Mouse (Mus musculus) stomach, embryonic 15.5 days (tissue): ENCODE measurements around the gene Slc25a27. TPM values are rescaled to one million over a fixed set of nuclear protein-coding genes. Genes with fewer than 3 reads are reported as not detected.

Experiments used
- ATAC-seq: fragments of 200-750 bp; cut with Nextera tagmentation; 2 replicates; pipeline ENCODE4 v1.8.0; 2017; ENCODE audit warnings: low read depth, moderate number of reproducible peaks, moderate TSS enrichment; ENCODE audit not compliant: insufficient read depth, low FRiP score
- H3K27ac ChIP-seq: fragments of 300-500 bp; sonication (generic); 2 replicates; pipeline ENCODE4 v1.5.1; 2015; ENCODE audit warnings: mild to moderate bottlenecking, inconsistent platforms
- H3K27me3 ChIP-seq: fragments of 300-500 bp; sonication (generic); replicated peaks from 2 replicates; pipeline ENCODE4 v1.6.1; 2015; ENCODE audit warnings: inconsistent platforms
- H3K36me3 ChIP-seq: fragments of 300-500 bp; sonication (generic); 2 replicates; pipeline ENCODE4 v1.6.1; 2015; ENCODE audit warnings: inconsistent platforms
- H3K4me1 ChIP-seq: fragments of 300-500 bp; sonication (generic); 2 replicates; pipeline ENCODE4 v1.6.1; 2015; ENCODE audit warnings: inconsistent platforms
- H3K4me2 ChIP-seq: fragments of 300-500 bp; sonication (generic); 2 replicates; pipeline ENCODE4 v1.6.1; 2015; ENCODE audit warnings: mild to moderate bottlenecking, inconsistent platforms
- H3K4me3 ChIP-seq: fragments of 300-500 bp; sonication (generic); replicated peaks from 2 replicates; pipeline ENCODE4 v1.5.1; 2015; ENCODE audit warnings: inconsistent platforms
- H3K9ac ChIP-seq: fragments of 300-500 bp; sonication (generic); 2 replicates; pipeline ENCODE4 v1.6.1; 2015; ENCODE audit warnings: inconsistent platforms
- H3K9me3 ChIP-seq: fragments of 300-500 bp; sonication (generic); 2 replicates; pipeline ENCODE4 v1.6.1; 2016; ENCODE audit warnings: inconsistent platforms
- WGBS: fragments of 180-500 bp; shearing (Covaris S2); methylation state at CpG from one replicate; pipeline ENCODE4 v1.1.7; 2015; 5-methylcytosine and 5-hydroxymethylcytosine counted together
- polyA plus RNA-seq: library from polyadenylated mRNA; unstranded; fragments of >200 nt; fragmentation: Nextera tagmentation; extraction: Ambion mirVana; gene quantifications from 2 replicates; pipeline ENCODE4 v1.2.1, GENCODE M21; 2015

Gene Slc25a27
- polyA plus RNA-seq, 1 experiment from 2014 or later, result 19.8 TPM

- no peaks in the 10 kb centered on the region for H3K4me1 ChIP-seq
- no peak overlapping the region for H3K9ac ChIP-seq
- no peak for ATAC-seq
- H3K36me3 ChIP-seq, result no peaks in the 10 kb centered on the region
- no peaks in the 10 kb centered on the region for H3K9me3 ChIP-seq
- no peak overlapping the region for H3K4me2 ChIP-seq
- no peaks in the 10 kb centered on the region for H3K27me3 ChIP-seq
- no peak overlapping the region for H3K4me3 ChIP-seq
- no peak overlapping the region for H3K27ac ChIP-seq
- WGBS, result 64% methylated on average over 7 of the region's 7 CpGs
Measured at GRCm38 (mm10) chr17:43644375-43644774, 22.6 kb downstream of the Slc25a27 start.

GRCm38 (mm10) chr17:43643191-43643590 lies 23.8 kb downstream of the Slc25a27 start:
- no peak overlapping the region for H3K4me3 ChIP-seq
- ATAC-seq, result no peak
- H3K9me3 ChIP-seq, result no peaks in the 10 kb centered on the region
- no peaks in the 10 kb centered on the region for H3K27me3 ChIP-seq
- H3K36me3 ChIP-seq, result no peaks in the 10 kb centered on the region
- H3K9ac ChIP-seq, result no peak overlapping the region
- WGBS, result 72% methylated on average over 7 of the region's 7 CpGs
- no peak overlapping the region for H3K4me2 ChIP-seq
- no peak overlapping the region for H3K27ac ChIP-seq
- H3K4me1 ChIP-seq, result no peaks in the 10 kb centered on the region

DNA sequence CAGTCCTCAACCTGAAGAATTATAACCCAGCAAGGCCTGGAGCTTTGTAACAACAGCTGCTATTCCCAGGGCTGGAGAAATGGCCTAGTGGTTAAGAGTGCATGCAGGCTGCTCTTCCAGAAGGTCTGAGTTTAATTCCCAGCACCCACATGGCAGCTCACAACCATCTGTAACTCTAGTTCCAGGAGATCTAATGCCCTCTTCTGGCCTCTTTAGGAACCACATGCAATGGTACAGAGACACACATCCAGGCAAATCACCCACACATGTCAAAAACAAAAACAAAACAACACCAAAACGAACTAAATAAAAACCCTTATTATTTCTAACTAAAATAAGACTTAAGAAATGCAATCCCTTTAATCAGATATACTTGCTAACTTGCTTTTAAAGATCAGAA lies 26.2 kb downstream of the Slc25a27 start:
- Histone ChIP-seq H3K9ac (no peak overlapping the region), H3K4me1 (no peaks in the 10 kb centered on the region), H3K27ac (no peak overlapping the region), H3K9me3 (no peaks in the 10 kb centered on the region; the same call in 1 of the 2 replicates), H3K4me2 (no peak overlapping the region), H3K36me3 (no peaks in the 10 kb centered on the region), H3K4me3 (no peak overlapping the region), H3K27me3 (no peaks in the 10 kb centered on the region)
- no peak for ATAC-seq
- 80% methylated on average over 1 of the region's 1 CpGs for WGBS

DNA sequence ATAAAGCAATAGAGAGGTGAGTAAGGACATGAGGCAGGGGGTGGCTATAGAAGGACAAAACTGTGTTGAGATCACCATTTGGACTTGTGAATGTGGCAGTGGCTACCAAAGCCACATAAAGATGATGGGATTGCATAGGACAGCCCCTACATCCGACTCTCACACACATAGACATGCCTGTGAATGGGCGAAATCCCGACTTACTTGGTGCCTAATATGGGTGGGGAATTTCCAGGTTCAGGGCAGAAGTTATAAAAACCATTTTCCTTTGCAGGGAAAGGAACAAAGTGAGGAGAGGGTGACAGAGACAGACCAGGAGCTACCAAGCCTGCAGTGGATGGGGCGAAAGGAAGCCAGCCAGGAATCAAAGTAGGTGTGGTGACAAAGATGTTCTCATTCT lies 29.9 kb downstream of the Slc25a27 start:
- no peaks in the 10 kb centered on the region for H3K4me1 ChIP-seq
- H3K4me2 ChIP-seq, result no peak overlapping the region
- ATAC-seq, result no peak
- 89% methylated on average over 4 of the region's 4 CpGs for WGBS
- no peak overlapping the region for H3K9ac ChIP-seq
- H3K36me3 ChIP-seq, result no peaks in the 10 kb centered on the region
- 0 out of 2 replicates have a peak, but pooled peaks cover 2% of the 10 kb centered on the region for H3K27me3 ChIP-seq
- no peak overlapping the region for H3K4me3 ChIP-seq
- no peaks in the 10 kb centered on the region; the same call in 1 of the 2 replicates for H3K9me3 ChIP-seq
- H3K27ac ChIP-seq, result no peak overlapping the region

DNA sequence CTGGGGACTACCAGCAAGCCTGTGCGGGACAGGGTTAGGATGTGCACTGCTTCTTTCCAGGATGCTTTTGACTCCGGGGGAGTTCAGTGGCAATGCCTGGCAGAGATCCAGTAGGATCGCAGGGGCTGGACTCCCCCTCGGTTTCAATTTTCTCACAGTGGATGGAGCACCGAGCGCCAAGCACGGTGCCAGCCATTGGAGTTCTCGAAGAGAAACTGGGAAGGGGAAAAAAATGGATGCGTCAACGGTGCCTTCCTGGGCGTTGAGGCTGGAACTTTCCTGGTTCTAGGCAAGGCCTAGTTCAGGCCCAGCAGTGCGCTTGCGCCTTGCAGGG lies 36.6 kb downstream of the Slc25a27 start:
- H3K4me2 ChIP-seq, result peak overlapping the region; percentile 84
- H3K4me1 ChIP-seq, result peaks cover 14% of the 10 kb centered on the region
- no peak overlapping the region for H3K9ac ChIP-seq
- peak; percentile 14; the same call in 1 of the 2 replicates for ATAC-seq
- peak overlapping the region; percentile 39 for H3K4me3 ChIP-seq
- WGBS, result 57% methylated on average over 13 of the region's 13 CpGs
- no peaks in the 10 kb centered on the region for H3K36me3 ChIP-seq
- H3K27ac ChIP-seq, result no peak overlapping the region
- peaks cover 33% of the 10 kb centered on the region for H3K27me3 ChIP-seq
- no peaks in the 10 kb centered on the region for H3K9me3 ChIP-seq

- no peaks in the 10 kb centered on the region for H3K9me3 ChIP-seq
- H3K36me3 ChIP-seq, result no peaks in the 10 kb centered on the region
- H3K27me3 ChIP-seq, result peaks cover 33% of the 10 kb centered on the region
- 4% methylated on average over 83 of the region's 83 CpGs for WGBS
- H3K4me1 ChIP-seq, result peaks cover 14% of the 10 kb centered on the region
- no peak within 1 kb of the TSS for H3K9ac ChIP-seq
- peak; percentile 35; the same call in 1 of the 2 replicates for ATAC-seq
- no peak within 1 kb of the TSS for H3K27ac ChIP-seq
- H3K4me2 ChIP-seq, result peak within 1 kb of the TSS; percentile 84
- peak within 1 kb of the TSS; percentile 39 for H3K4me3 ChIP-seq
Measured at GRCm38 (mm10) chr17:43629496-43630426, 37.3 kb downstream of the Slc25a27 start, which contains the start of gene Tdrd6. Gene Tdrd6 (minus strand): TSS chr17:43630299.

GRCm38 (mm10) chr17:43629026-43629495 lies 38.0 kb downstream of the Slc25a27 start:
- H3K4me2 ChIP-seq, result peak overlapping the region; percentile 84
- 16% methylated on average over 24 of the region's 24 CpGs for WGBS
- no peaks in the 10 kb centered on the region for H3K36me3 ChIP-seq
- peak overlapping the region; percentile 39 for H3K4me3 ChIP-seq
- H3K27ac ChIP-seq, result no peak overlapping the region
- H3K9ac ChIP-seq, result no peak overlapping the region
- peaks cover 33% of the 10 kb centered on the region for H3K27me3 ChIP-seq
- no peaks in the 10 kb centered on the region for H3K9me3 ChIP-seq
- no peak for ATAC-seq
- H3K4me1 ChIP-seq, result peaks cover 14% of the 10 kb centered on the region

DNA sequence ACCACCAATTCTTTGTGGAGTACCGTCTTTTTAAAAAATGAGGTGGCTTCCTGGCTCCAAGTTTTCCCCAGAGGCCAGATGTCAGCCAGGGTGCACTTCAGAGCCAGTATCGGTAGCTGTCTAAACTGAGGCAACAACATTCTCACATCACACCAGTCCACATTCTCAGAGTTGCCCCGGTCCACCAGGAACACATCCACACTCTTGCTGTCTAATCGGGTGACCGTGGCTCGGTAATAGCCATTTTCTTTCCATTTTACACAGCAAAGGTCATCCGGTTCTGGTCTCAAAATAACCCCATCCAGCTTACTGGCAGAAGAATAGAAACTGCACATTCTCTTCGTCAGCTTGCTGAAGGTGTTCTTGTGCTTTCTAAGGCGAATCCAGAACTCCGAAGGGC lies 38.8 kb downstream of the Slc25a27 start:
- no peak for ATAC-seq
- Histone ChIP-seq H3K4me2 (no peak overlapping the region), H3K4me1 (peaks cover 14% of the 10 kb centered on the region), H3K4me3 (no peak overlapping the region), H3K9me3 (no peaks in the 10 kb centered on the region), H3K36me3 (no peaks in the 10 kb centered on the region), H3K9ac (no peak overlapping the region), H3K27ac (no peak overlapping the region), H3K27me3 (peaks cover 33% of the 10 kb centered on the region)
- 90% methylated on average over 10 of the region's 10 CpGs for WGBS

DNA sequence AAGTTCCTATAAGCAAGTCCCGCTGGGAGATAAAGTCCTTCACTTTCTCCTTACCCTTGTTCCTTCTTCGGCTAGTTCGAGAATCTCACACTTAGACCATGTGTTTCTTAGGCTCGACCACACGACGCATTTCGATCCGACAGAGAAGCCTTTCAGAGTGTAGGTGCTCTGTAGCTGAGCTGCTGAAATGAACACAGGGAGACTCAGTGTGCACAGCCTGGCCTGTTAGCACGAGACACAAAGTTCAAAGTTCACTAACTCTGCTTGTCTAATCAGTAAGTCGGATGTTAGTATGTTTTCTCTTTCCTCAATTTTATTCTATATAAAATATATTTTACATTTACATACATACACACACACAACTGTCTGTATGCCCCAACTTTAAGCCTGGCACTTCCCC lies 44.9 kb downstream of the Slc25a27 start:
- WGBS, result 84% methylated on average over 10 of the region's 10 CpGs
- Histone ChIP-seq H3K36me3 (no peaks in the 10 kb centered on the region), H3K9me3 (no peaks in the 10 kb centered on the region), H3K4me2 (no peak overlapping the region), H3K27ac (no peak overlapping the region), H3K27me3 (no peaks in the 10 kb centered on the region), H3K4me1 (no peaks in the 10 kb centered on the region), H3K9ac (no peak overlapping the region), H3K4me3 (no peak overlapping the region)
- no peak for ATAC-seq

GRCm38 (mm10) chr17:43619156-43619555 lies 47.9 kb downstream of the Slc25a27 start:
- H3K9me3 ChIP-seq, result no peaks in the 10 kb centered on the region
- no peak overlapping the region for H3K4me2 ChIP-seq
- no peaks in the 10 kb centered on the region for H3K27me3 ChIP-seq
- no peak overlapping the region for H3K27ac ChIP-seq
- WGBS, result 78% methylated on average over 9 of the region's 9 CpGs
- ATAC-seq, result no peak
- H3K4me1 ChIP-seq, result no peaks in the 10 kb centered on the region
- H3K9ac ChIP-seq, result no peak overlapping the region
- H3K36me3 ChIP-seq, result no peaks in the 10 kb centered on the region
- no peak overlapping the region for H3K4me3 ChIP-seq

DNA sequence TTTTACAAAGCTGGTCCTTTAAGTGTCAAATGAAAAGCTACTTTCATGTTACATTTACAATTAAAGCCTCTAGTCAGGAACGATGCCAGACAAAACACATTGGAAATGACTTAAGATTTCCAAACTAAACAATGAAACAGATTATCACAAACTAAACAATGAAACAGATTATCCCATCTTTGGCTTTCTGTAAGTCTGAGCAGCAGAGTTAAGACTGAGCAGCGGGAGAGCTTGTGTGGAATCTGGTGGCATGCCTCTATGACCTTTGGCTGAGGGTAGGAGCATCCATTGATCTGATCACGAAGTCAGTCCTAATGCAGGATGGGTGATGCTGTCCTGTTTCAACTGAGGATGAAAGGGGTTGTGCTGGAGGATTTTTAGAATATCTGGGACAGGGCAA lies 54.8 kb downstream of the Slc25a27 start:
- H3K9ac ChIP-seq, result no peak overlapping the region
- H3K4me1 ChIP-seq, result no peaks in the 10 kb centered on the region
- no peak overlapping the region for H3K27ac ChIP-seq
- no peaks in the 10 kb centered on the region for H3K36me3 ChIP-seq
- H3K27me3 ChIP-seq, result no peaks in the 10 kb centered on the region
- H3K4me2 ChIP-seq, result no peak overlapping the region
- WGBS, result 49% methylated on average over 3 of the region's 3 CpGs
- ATAC-seq, result no peak
- H3K4me3 ChIP-seq, result no peak overlapping the region
- H3K9me3 ChIP-seq, result no peaks in the 10 kb centered on the region

- Histone ChIP-seq H3K4me2 (no peak overlapping the region), H3K36me3 (no peaks in the 10 kb centered on the region), H3K9me3 (no peaks in the 10 kb centered on the region), H3K27ac (no peak overlapping the region), H3K4me1 (no peaks in the 10 kb centered on the region), H3K4me3 (no peak overlapping the region), H3K27me3 (no peaks in the 10 kb centered on the region), H3K9ac (no peak overlapping the region)
- no peak for ATAC-seq
- WGBS, result 18% methylated on average over 7 of the region's 7 CpGs
Measured at GRCm38 (mm10) chr17:43611586-43611985, 55.4 kb downstream of the Slc25a27 start.
